Mouse (Mus musculus): Measurements from ENCODE around the gene Calhm4. TPM values are rescaled to one million over a fixed set of nuclear protein-coding genes. Genes with fewer than 3 reads are reported as not detected.

Gene Calhm4
- polyA plus RNA-seq (2012; rRNA removed): not detected in 2 replicates

DNA sequence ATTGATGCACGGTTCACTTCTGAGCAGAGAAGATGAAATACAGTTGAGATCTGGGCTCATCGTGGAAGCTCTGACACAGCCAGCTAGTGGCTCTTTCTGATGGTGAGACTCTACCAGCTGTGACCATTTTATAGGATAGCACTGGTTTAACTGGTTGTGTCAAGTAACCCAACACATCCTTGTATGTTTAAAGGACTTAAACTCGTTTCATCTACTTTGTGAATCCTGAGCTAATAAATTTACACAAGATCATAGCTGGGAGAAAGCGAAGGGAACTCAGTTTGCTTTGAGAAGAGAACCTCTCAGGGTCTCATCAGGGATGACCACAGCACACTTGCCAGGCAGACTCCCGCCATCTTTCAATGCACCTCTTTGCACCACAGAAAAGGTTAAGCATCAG, at the start of gene Calhm4:
Gene Calhm4 (minus strand): TSS at position 101 of the 400 bp plus-strand sequence.
- Histone ChIP-seq H3K4me1 (ENCODE audit: control insufficient read depth, insufficient read depth, low read length) (no peaks in the 10 kb centered on the region), H3K36me3 (ENCODE audit: control insufficient read depth, insufficient read depth, low read length) (no peaks in the 10 kb centered on the region), H3K4me3 (ENCODE audit: insufficient read depth, low read depth, low read length) (no peak within 1 kb of the TSS), H3K27ac (ENCODE audit: insufficient read depth, low read depth, low read length) (no peak within 1 kb of the TSS), H3K27me3 (replicated peaks; ENCODE audit: control insufficient read depth, insufficient read depth, low read length) (no peaks in the 10 kb centered on the region)
- 87% methylated on average over 5 of the region's 5 CpGs for WGBS
- no peak for TF ChIP-seq POLR2A (IDR thresholded peaks at IDR 0.05; ENCODE audit: low read depth, low read length)
- no peak for TF ChIP-seq CTCF (conservative IDR thresholded peaks at IDR 0.05; ENCODE audit: insufficient read depth, insufficient read length, low read depth, low read length)
- DNase-seq: no peak

GRCm38 (mm10) chr10:34091888-34092287, 47.8 kb upstream of the Calhm4 start:
- TF ChIP-seq CTCF (conservative IDR thresholded peaks at IDR 0.05; ENCODE audit: insufficient read depth, insufficient read length, low read depth, low read length) (no peak), POLR2A (IDR thresholded peaks at IDR 0.05; ENCODE audit: low read depth, low read length) (no peak)
- no peak overlapping the region for H3K4me3 ChIP-seq (ENCODE audit: insufficient read depth, low read depth, low read length)
- WGBS: 75% methylated on average over 5 of the region's 5 CpGs
- H3K36me3 ChIP-seq (ENCODE audit: control insufficient read depth, insufficient read depth, low read length): no peaks in the 10 kb centered on the region
- H3K27ac ChIP-seq (ENCODE audit: insufficient read depth, low read depth, low read length): no peak overlapping the region
- DNase-seq: no peak
- H3K27me3 ChIP-seq (replicated peaks; ENCODE audit: control insufficient read depth, insufficient read depth, low read length): no peaks in the 10 kb centered on the region; the same call in 1 of the 2 replicates
- H3K4me1 ChIP-seq (ENCODE audit: control insufficient read depth, insufficient read depth, low read length): no peaks in the 10 kb centered on the region

DNA sequence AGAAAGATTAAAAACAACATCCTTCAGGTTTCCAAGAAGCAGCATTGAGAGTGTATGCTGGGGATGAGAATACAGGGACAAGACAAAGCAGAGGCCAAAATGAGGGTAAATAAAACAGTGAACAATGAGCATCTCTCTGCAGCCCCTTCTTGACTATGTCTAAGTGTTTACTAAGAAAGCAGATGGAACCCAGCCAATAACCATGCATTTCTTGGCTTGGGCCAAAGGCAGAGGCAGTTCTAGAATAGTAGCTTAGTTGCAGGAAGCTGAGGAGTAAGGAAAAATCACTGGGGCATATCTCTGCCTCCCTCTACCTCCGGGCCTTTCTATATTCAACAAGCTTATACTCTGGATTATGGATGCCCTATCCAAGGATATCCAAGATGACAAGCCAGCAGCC, 46.4 kb upstream of the Calhm4 start:
- Histone ChIP-seq H3K27ac (ENCODE audit: insufficient read depth, low read depth, low read length) (no peak overlapping the region), H3K27me3 (replicated peaks; ENCODE audit: control insufficient read depth, insufficient read depth, low read length) (no peaks in the 10 kb centered on the region; the same call in 1 of the 2 replicates), H3K4me1 (ENCODE audit: control insufficient read depth, insufficient read depth, low read length) (no peaks in the 10 kb centered on the region), H3K36me3 (ENCODE audit: control insufficient read depth, insufficient read depth, low read length) (no peaks in the 10 kb centered on the region), H3K4me3 (ENCODE audit: insufficient read depth, low read depth, low read length) (no peak overlapping the region)
- no peak for TF ChIP-seq CTCF (conservative IDR thresholded peaks at IDR 0.05; ENCODE audit: insufficient read depth, insufficient read length, low read depth, low read length)
- no peak for TF ChIP-seq POLR2A (IDR thresholded peaks at IDR 0.05; ENCODE audit: low read depth, low read length)
- no peak for DNase-seq
- 41% methylated on average over 1 of the region's 1 CpGs for whole genome bisulfite sequencing

DNA sequence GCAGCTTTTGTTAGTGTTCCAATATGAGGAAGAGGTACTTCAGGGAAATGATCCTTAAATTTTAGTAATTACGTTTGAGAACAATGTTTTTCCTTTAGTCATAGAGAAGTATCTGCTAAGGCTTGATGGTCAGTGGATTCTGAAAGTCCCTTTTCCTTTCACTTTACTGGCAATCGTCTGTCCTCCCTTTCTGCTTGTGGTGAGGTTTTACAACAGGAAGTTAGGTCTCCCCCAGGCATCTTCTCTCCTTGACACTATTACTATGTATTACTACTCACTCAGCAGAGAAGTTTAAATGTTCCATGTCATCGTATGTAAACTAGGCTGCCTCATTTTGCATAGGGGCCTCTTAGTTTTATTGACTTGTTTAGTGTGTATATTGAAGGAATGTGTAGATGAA, 45.4 kb upstream of the Calhm4 start:
- no peaks in the 10 kb centered on the region; the same call in 1 of the 2 replicates for H3K27me3 ChIP-seq (replicated peaks; ENCODE audit: control insufficient read depth, insufficient read depth, low read length)
- 52% methylated on average over 3 of the region's 3 CpGs for WGBS

GRCm38 (mm10) chr10:34088515-34088914, 44.4 kb upstream of the Calhm4 start:
- Histone ChIP-seq H3K4me3 (ENCODE audit: insufficient read depth, low read depth, low read length) (no peak overlapping the region), H3K36me3 (ENCODE audit: control insufficient read depth, insufficient read depth, low read length) (no peaks in the 10 kb centered on the region), H3K4me1 (ENCODE audit: control insufficient read depth, insufficient read depth, low read length) (no peaks in the 10 kb centered on the region), H3K27ac (ENCODE audit: insufficient read depth, low read depth, low read length) (no peak overlapping the region), H3K27me3 (replicated peaks; ENCODE audit: control insufficient read depth, insufficient read depth, low read length) (no peaks in the 10 kb centered on the region; the same call in 1 of the 2 replicates)
- no peak for DNase-seq
- no peak for TF ChIP-seq POLR2A (IDR thresholded peaks at IDR 0.05; ENCODE audit: low read depth, low read length)
- TF ChIP-seq CTCF (conservative IDR thresholded peaks at IDR 0.05; ENCODE audit: insufficient read depth, insufficient read length, low read depth, low read length): no peak
- WGBS: 89% methylated on average over 2 of the region's 2 CpGs

More for the DNA sequence above, 45.4 kb upstream of the Calhm4 start:
- Histone ChIP-seq H3K4me1 (ENCODE audit: control insufficient read depth, insufficient read depth, low read length) (no peaks in the 10 kb centered on the region), H3K27ac (ENCODE audit: insufficient read depth, low read depth, low read length) (no peak overlapping the region; the same call in 1 of the 2 replicates), H3K36me3 (ENCODE audit: control insufficient read depth, insufficient read depth, low read length) (no peaks in the 10 kb centered on the region), H3K4me3 (ENCODE audit: insufficient read depth, low read depth, low read length) (no peak overlapping the region)
- TF ChIP-seq CTCF (conservative IDR thresholded peaks at IDR 0.05; ENCODE audit: insufficient read depth, insufficient read length, low read depth, low read length): no peak
- no peak for TF ChIP-seq POLR2A (IDR thresholded peaks at IDR 0.05; ENCODE audit: low read depth, low read length)
- DNase-seq: no peak

GRCm38 (mm10) chr10:34086514-34086913, 42.4 kb upstream of the Calhm4 start:
- DNase-seq: no peak
- Histone ChIP-seq H3K27me3 (replicated peaks; ENCODE audit: control insufficient read depth, insufficient read depth, low read length) (no peaks in the 10 kb centered on the region), H3K4me3 (ENCODE audit: insufficient read depth, low read depth, low read length) (no peak overlapping the region), H3K36me3 (ENCODE audit: control insufficient read depth, insufficient read depth, low read length) (no peaks in the 10 kb centered on the region), H3K27ac (ENCODE audit: insufficient read depth, low read depth, low read length) (no peak overlapping the region), H3K4me1 (ENCODE audit: control insufficient read depth, insufficient read depth, low read length) (no peaks in the 10 kb centered on the region)
- 76% methylated on average over 1 of the region's 1 CpGs for WGBS
- TF ChIP-seq CTCF (conservative IDR thresholded peaks at IDR 0.05; ENCODE audit: insufficient read depth, insufficient read length, low read depth, low read length) (no peak), POLR2A (IDR thresholded peaks at IDR 0.05; ENCODE audit: low read depth, low read length) (no peak)

DNA sequence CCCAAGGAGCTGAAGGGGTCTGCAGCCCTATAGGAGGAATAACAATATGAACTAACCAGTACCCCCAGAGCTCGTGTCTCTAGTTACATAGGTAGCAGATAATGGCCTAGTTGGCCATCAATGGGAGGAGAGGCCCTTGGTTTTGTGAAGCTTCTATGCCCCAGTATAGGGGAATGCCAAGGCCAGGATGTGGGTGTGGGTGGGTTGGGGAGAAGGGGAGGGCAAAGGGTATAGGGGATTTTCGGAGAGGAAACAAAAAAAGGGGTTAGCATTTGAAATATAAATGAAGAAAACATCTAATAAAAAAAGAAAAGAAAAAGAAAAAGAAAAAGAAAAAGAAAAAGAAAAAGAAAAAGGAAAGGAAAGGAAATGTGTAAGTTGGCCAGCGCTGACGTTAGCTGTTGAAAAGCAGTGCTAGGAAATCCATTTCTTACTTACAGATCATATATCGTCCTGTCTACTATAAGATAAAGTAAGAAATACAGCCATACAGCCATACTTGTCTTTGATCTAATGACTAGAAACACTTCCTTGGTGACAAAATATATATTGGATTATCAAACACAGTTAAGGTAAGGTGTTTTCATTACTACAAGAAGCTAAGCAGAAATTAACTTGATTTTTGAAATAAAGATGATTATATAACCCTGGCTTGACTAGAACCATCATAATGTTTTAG, 30.6 kb upstream of the Calhm4 start:
- Histone ChIP-seq H3K27me3 (replicated peaks; ENCODE audit: control insufficient read depth, insufficient read depth, low read length) (no peaks in the 10 kb centered on the region), H3K4me3 (ENCODE audit: insufficient read depth, low read depth, low read length) (no peak overlapping the region), H3K27ac (ENCODE audit: insufficient read depth, low read depth, low read length) (no peak overlapping the region), H3K36me3 (ENCODE audit: control insufficient read depth, insufficient read depth, low read length) (no peaks in the 10 kb centered on the region), H3K4me1 (ENCODE audit: control insufficient read depth, insufficient read depth, low read length) (no peaks in the 10 kb centered on the region)
- no peak for TF ChIP-seq POLR2A (IDR thresholded peaks at IDR 0.05; ENCODE audit: low read depth, low read length)
- no peak for TF ChIP-seq CTCF (conservative IDR thresholded peaks at IDR 0.05; ENCODE audit: insufficient read depth, insufficient read length, low read depth, low read length)
- no peak for DNase-seq
- 86% methylated on average over 5 of the region's 5 CpGs for WGBS
